Mouse (Mus musculus): Measurements from ENCODE around the gene Golga5. TPM values are rescaled to one million over a fixed set of nuclear protein-coding genes. Genes with fewer than 3 reads are reported as not detected.
A peak's percentile ranks its signal among the peaks of the same experiment; 100 is the strongest.

The Golga5 gene
- polyA plus RNA-seq, 1 experiment, result 13.3 TPM

DNA sequence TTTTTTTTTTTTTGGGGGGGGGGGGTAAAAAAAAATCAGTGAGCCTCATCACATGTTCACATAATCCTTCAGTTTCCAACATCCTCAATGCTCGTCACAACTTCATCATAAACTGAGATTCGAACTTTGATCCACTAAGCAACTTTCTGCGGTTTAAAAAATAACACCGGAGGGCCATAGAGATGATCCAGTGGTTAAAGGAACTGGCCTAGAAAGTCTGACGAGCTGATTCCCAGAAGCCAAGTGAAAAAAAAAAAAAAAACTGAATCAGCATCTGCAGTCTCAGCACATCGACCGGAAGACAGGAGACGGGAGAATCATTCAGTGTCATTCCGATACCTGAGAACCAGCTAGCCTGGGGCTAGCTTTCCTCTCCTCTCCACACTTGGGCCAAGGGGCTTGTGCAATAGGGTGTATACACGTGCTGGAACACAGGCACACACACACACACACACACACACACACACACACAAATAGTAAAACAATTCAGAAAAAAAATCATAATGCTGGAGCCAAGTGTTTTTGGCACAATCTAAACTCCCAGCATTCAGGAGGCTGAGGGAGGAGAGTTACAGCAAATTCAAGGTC is 31.9 kb upstream of the Golga5 start:
- no peak overlapping the region for H3K4me3 ChIP-seq (ENCODE audit: control insufficient read depth, insufficient read depth, low read length)
- WGBS, result 86% methylated on average over 10 of the region's 10 CpGs
- H3K36me3 ChIP-seq (ENCODE audit: control insufficient read depth, insufficient read depth, low read length), result no peaks in the 10 kb centered on the region
- DNase-seq, result no peak
- TF ChIP-seq POLR2A (IDR thresholded peaks at IDR 0.05; ENCODE audit: control insufficient read depth, extremely low read depth, insufficient read depth, low read length, poor library complexity) (no peak), CTCF (IDR thresholded peaks at IDR 0.05; ENCODE audit: borderline replicate concordance, control insufficient read depth, extremely low read depth, insufficient read depth, low read length, poor library complexity) (no peak)
- H3K4me1 ChIP-seq (replicated peaks; ENCODE audit: control insufficient read depth, insufficient read depth, low read length), result peaks cover 7% of the 10 kb centered on the region
- H3K27me3 ChIP-seq (ENCODE audit: control insufficient read depth, insufficient read depth, low read length), result no peaks in the 10 kb centered on the region
- no peak overlapping the region for H3K27ac ChIP-seq (ENCODE audit: control insufficient read depth, insufficient read depth, low read length)

DNA sequence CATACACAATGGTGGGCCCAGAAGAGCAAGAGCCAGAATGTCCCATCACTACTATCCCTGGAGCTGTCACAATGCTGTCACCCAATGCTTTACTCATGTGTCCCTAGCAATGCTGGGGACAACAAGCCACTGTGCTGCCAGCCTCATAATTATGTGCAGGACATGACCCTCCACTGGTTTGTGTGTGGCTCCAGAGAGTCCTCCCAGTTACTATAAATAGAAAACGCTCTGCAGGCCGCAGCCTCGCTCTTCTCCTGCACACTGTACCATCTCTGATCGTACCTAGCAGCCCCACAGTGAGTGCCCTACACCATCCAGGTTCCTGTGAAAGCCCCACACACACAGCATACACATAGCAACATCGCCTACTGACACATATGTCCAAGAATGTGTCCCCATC is 31.0 kb upstream of the Golga5 start:
- no peak overlapping the region for H3K27ac ChIP-seq (ENCODE audit: control insufficient read depth, insufficient read depth, low read length)
- DNase-seq, result no peak
- H3K27me3 ChIP-seq (ENCODE audit: control insufficient read depth, insufficient read depth, low read length), result no peaks in the 10 kb centered on the region
- no peak overlapping the region for H3K4me3 ChIP-seq (ENCODE audit: control insufficient read depth, insufficient read depth, low read length)
- TF ChIP-seq POLR2A (IDR thresholded peaks at IDR 0.05; ENCODE audit: control insufficient read depth, extremely low read depth, insufficient read depth, low read length, poor library complexity) (no peak), CTCF (IDR thresholded peaks at IDR 0.05; ENCODE audit: borderline replicate concordance, control insufficient read depth, extremely low read depth, insufficient read depth, low read length, poor library complexity) (no peak)
- no peaks in the 10 kb centered on the region for H3K36me3 ChIP-seq (ENCODE audit: control insufficient read depth, insufficient read depth, low read length)
- peaks cover 7% of the 10 kb centered on the region for H3K4me1 ChIP-seq (replicated peaks; ENCODE audit: control insufficient read depth, insufficient read depth, low read length)
- WGBS, result 90% methylated on average over 5 of the region's 5 CpGs

DNA sequence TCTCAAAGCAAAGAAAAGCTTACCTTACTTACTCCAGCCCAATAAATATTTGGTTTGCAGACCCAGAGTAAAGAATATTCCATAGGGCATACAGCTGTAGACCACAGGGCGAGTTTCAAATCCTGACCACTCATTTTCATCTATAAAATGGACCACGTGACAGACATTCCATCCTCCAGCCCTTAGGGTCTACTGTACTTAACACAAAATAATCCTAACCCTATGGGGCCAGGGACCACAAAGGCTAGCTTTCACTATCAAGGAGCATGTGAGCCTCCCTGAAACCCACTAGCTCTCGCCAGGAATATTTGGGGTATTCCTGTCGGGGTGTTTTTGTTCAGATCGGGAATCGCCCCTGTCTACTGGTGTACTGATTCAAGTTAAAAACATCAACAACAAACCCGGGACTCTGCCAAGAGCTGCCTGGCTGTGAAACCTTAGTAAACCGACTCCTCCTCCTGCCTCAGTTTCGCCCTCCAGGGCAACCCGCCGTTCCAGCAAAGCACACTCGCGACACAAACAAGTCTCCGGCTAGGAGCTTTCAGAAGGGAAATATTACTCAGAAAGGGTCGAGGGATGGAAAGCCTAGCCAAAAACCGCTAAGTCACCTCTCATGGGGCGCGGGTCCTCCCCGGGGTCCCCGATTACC is 29.8 kb upstream of the Golga5 start:
- Histone ChIP-seq H3K27me3 (ENCODE audit: control insufficient read depth, insufficient read depth, low read length) (no peaks in the 10 kb centered on the region), H3K4me3 (ENCODE audit: control insufficient read depth, insufficient read depth, low read length) (peak overlapping the region; percentile 58), H3K27ac (ENCODE audit: control insufficient read depth, insufficient read depth, low read length) (no peak overlapping the region), H3K36me3 (ENCODE audit: control insufficient read depth, insufficient read depth, low read length) (no peaks in the 10 kb centered on the region), H3K4me1 (replicated peaks; ENCODE audit: control insufficient read depth, insufficient read depth, low read length) (peaks cover 7% of the 10 kb centered on the region)
- TF ChIP-seq POLR2A (IDR thresholded peaks at IDR 0.05; ENCODE audit: control insufficient read depth, extremely low read depth, insufficient read depth, low read length, poor library complexity), result no peak
- TF ChIP-seq CTCF (IDR thresholded peaks at IDR 0.05; ENCODE audit: borderline replicate concordance, control insufficient read depth, extremely low read depth, insufficient read depth, low read length, poor library complexity), result no peak
- 4% methylated on average over 20 of the region's 20 CpGs for WGBS
- no peak for DNase-seq

DNA sequence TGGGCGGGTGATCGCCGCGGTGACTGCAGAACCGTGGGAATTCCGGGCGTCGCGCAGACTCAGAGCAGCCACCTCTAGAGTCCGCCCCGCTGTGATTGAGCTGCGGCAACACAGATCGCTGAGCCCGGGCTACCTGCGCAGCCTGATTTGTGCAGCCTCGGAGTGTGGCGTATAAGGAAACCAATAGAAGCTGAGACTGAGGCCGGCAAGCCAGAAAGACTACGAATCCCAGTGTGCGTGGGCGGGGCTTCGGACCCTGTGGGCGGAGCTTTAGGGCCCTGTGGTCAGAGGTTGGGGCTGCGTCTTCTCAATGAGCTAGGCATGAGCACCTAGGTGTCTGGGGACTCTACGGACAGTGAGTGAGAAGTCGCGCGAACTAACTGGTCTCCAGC is 29.3 kb upstream of the Golga5 start, which contains the start of gene Lgmn:
Lgmn (minus strand) TSS at position 182 of the 392 bp plus-strand sequence.
- TF ChIP-seq CTCF (IDR thresholded peaks at IDR 0.05; ENCODE audit: borderline replicate concordance, control insufficient read depth, extremely low read depth, insufficient read depth, low read length, poor library complexity) (no peak), POLR2A (IDR thresholded peaks at IDR 0.05; ENCODE audit: control insufficient read depth, extremely low read depth, insufficient read depth, low read length, poor library complexity) (0 out of 2 replicates have a peak, but pooled peaks have one; percentile 34)

DNA sequence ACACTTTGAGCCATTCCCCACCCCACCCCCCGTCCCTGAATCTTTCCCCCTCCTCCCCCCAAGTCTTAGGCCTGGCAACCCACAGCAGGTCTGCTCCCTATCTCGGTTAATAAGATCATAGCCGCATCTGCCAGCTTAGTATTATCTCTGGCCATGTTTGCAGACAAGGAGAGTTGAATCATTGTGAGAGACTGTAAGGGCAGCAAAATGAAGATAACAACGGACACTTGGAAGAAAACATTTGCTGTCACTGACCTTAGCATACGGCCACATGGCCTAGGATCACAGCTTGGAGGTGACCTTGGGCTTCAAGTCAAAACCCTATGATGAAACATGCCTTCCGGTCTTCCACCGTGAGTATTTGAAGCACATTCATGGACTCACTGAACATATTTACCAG is 28.4 kb upstream of the Golga5 start:
- Histone ChIP-seq H3K36me3 (ENCODE audit: control insufficient read depth, insufficient read depth, low read length) (no peaks in the 10 kb centered on the region), H3K27ac (ENCODE audit: control insufficient read depth, insufficient read depth, low read length) (no peak overlapping the region), H3K27me3 (ENCODE audit: control insufficient read depth, insufficient read depth, low read length) (no peaks in the 10 kb centered on the region), H3K4me1 (replicated peaks; ENCODE audit: control insufficient read depth, insufficient read depth, low read length) (peaks cover 7% of the 10 kb centered on the region), H3K4me3 (ENCODE audit: control insufficient read depth, insufficient read depth, low read length) (no peak overlapping the region)
- DNase-seq, result no peak
- TF ChIP-seq POLR2A (IDR thresholded peaks at IDR 0.05; ENCODE audit: control insufficient read depth, extremely low read depth, insufficient read depth, low read length, poor library complexity), result no peak
- TF ChIP-seq CTCF (IDR thresholded peaks at IDR 0.05; ENCODE audit: borderline replicate concordance, control insufficient read depth, extremely low read depth, insufficient read depth, low read length, poor library complexity), result no peak
- 95% methylated on average over 7 of the region's 7 CpGs for WGBS

More for the DNA sequence above, 29.3 kb upstream of the Golga5 start, which contains the start of gene Lgmn:
- H3K27me3 ChIP-seq (ENCODE audit: control insufficient read depth, insufficient read depth, low read length), result no peaks in the 10 kb centered on the region
- peaks cover 7% of the 10 kb centered on the region for H3K4me1 ChIP-seq (replicated peaks; ENCODE audit: control insufficient read depth, insufficient read depth, low read length)
- H3K4me3 ChIP-seq (ENCODE audit: control insufficient read depth, insufficient read depth, low read length), result peak within 1 kb of the TSS; percentile 58
- no peak within 1 kb of the TSS for H3K27ac ChIP-seq (ENCODE audit: control insufficient read depth, insufficient read depth, low read length)
- peak; percentile 94 for DNase-seq
- WGBS, result 2% methylated on average over 28 of the region's 28 CpGs
- no peaks in the 10 kb centered on the region for H3K36me3 ChIP-seq (ENCODE audit: control insufficient read depth, insufficient read depth, low read length)

DNA sequence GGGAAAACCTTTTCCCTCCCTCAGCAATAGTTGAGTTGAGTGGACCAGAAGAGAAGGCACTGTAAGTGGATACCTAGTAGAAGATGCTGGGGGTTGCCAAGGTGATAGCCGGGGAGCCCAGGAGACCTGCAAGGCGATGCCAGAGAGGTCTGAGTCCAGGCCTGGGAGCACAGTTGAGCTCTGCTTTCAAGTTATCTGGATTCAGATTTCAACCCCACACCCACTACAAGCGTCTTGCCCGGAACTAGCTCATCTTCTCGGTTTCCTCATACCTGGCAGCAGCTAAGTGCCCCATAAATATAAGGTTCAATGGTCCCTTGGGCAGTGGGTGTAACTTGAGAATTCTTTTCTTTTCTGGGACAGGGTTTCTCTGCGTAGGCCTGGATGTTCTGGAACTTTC is 27.8 kb upstream of the Golga5 start:
- no peaks in the 10 kb centered on the region for H3K27me3 ChIP-seq (ENCODE audit: control insufficient read depth, insufficient read depth, low read length)
- H3K4me3 ChIP-seq (ENCODE audit: control insufficient read depth, insufficient read depth, low read length), result no peak overlapping the region
- no peak overlapping the region for H3K27ac ChIP-seq (ENCODE audit: control insufficient read depth, insufficient read depth, low read length)
- H3K36me3 ChIP-seq (ENCODE audit: control insufficient read depth, insufficient read depth, low read length), result no peaks in the 10 kb centered on the region
- peaks cover 7% of the 10 kb centered on the region for H3K4me1 ChIP-seq (replicated peaks; ENCODE audit: control insufficient read depth, insufficient read depth, low read length)
- TF ChIP-seq CTCF (IDR thresholded peaks at IDR 0.05; ENCODE audit: borderline replicate concordance, control insufficient read depth, extremely low read depth, insufficient read depth, low read length, poor library complexity) (no peak), POLR2A (IDR thresholded peaks at IDR 0.05; ENCODE audit: control insufficient read depth, extremely low read depth, insufficient read depth, low read length, poor library complexity) (no peak)
- no peak for DNase-seq
- WGBS, result 96% methylated on average over 6 of the region's 6 CpGs

All from thymus, adult 2 months (tissue).